Mouse (Mus musculus) adrenal gland, adult 18-20 months (tissue): ENCODE measurements around the gene Msantd1. TPM values are rescaled to one million over a fixed set of nuclear protein-coding genes. Genes with fewer than 3 reads are reported as not detected.
A peak's percentile ranks its signal among the peaks of the same experiment; 100 is the strongest.
"Not testable (repeated sequence)": the region's sequence is repeated elsewhere in the genome, so short reads cannot be mapped to it uniquely, and the experiment has no call there.

Experiments
- DNase-seq, 2 experiments: peaks; one replicate each; pipeline ENCODE4 v3.0.0; 2021 to 2022; ENCODE audit warnings: low spot score in 2 of 2
- long read RNA-seq, 2 experiments: library from polyadenylated mRNA; stranded (forward); transcript quantifications; one replicate each; pipeline ENCODE4 v2.0.0; 2021
- total RNA-seq, 2 experiments: library from RNA; stranded (reverse); gene quantifications; 1 replicate in 1 of 2; 2 replicates in 1 of 2; pipeline ENCODE4 v1.2.3; 2021

Msantd1 gene
- 1 to 10 TPM; 1.3 to 2.8 TPM for total RNA-seq
- long read RNA-seq, experiment 1, partial matches to known transcripts = 0 of 2 reads
- long read RNA-seq, experiment 1, other reads (novel, unspliced or antisense) = 2 of 2 reads
- long read RNA-seq, experiment 2 = 0 reads

DNA sequence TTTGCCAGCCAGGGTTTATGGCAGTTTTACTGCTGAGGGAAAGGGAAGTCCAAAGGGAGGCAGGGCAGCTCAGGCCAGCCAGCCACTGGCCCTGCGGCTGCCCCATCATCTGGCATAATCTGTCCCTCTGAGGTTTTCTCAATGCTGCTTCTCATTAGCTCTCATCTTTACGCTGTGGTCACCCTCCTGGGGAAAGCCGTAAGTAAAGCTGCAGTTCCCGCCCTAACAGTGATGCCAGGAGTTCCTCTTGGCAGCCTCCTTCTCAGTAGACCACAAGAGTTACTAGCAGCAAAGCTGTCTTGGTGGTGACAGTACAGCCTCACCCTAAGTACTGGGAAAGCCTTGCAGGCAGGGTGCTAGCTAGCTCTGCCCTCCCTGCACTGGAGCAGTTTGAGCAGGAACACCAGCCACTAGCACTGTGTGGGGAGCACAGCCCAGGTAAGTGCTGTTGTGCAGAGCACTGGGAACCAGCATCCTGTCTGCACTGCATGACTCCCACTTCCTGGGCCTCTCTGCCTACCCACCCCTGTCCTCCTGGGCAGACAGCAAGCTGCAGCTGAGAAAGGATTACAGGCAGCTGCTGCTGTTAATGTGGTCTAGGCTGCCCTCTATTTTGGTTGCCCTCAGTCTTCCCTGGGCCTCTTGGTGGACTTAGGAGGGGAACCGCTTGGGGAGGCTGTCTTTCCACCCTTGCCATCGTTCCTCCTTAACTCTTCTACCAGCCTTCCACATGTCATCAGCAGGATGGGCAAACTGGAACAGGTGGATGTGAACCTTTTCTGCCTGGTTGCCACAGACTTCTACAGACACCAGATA lies at the start of gene Msantd1:
Gene Msantd1, plus strand, starts transcription at position 103 of the 816 bp plus-strand sequence.
- no peak for DNase-seq

DNA sequence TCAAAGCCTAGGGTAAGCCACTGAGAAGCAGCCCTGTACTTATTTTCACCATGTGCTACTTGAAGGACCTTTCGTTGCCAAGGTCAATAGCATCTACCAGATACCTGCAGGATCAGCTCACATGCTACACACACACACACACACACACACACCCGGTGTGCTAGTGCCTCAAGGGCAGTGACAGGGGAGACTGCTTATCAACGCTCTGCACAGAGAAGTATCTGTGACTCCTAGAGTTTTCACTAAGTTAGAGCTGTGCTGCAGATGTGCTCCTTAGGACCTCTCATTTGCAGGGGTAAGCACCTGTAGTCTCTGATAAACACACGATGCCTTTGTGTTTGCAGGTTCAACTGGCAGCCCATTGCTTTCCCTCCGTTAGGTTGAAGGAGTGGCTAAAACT lies 42.4 kb upstream of the Msantd1 start:
- no peak for DNase-seq

DNA sequence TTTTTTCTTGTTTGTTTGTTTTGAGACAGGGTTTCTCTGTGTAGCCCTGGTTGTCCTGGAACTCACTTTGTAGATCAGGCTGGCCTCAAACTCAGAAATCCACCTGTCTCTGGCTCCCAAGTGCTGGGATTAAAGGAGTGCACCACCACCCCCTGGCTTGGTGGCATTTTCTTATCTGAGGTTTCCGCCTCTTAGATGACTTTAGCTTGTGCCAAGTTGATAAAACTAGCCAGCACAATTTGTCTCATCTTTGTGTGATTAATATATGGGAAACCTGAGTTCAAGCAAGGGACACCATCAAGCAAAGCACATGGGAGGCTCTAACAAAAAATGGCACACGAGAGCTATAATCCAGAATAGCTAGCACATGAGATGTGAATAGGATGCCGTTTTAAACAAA lies 27.5 kb upstream of the Msantd1 start:
- not testable (repeated sequence) for DNase-seq

DNA sequence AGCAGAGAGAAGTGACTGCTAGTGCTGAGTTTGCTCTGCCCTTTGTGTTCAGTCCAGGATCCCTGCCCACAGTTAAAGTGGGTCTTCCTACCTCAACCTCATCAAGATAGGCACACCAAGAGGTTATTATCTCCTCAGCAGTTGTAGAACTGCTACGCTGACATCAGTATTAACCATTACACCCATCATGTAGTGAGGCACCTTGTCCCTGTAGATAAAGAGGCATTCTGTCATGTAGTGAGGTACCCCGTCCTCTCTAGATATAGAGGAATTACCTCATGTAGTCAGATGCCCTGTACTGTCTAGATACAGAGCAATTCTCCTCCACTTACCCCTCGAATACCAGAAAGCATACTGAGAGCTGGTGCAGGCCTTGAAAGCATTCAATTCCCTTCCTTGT lies 26.8 kb upstream of the Msantd1 start:
- DNase-seq = no peak

DNA sequence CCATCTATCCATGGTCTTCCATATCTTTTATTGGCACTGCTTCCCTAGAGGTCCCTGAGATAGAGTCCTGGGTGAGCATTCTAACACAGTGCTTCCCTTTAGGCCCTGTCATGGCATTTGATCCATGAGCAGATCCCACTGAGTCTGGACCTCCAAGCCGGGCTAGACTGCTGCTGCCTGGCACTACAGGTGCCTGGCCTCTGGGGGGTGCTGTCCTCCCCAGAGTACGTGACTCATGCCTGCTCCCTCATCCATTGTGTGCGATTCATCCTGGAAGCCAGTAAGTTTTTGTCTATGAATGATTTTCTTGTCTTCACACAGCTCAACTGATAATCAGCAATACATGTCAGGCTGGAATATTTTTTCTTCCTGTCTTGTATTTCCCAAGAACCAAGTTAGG lies 22.6 kb upstream of the Msantd1 start:
- no peak for DNase-seq

DNA sequence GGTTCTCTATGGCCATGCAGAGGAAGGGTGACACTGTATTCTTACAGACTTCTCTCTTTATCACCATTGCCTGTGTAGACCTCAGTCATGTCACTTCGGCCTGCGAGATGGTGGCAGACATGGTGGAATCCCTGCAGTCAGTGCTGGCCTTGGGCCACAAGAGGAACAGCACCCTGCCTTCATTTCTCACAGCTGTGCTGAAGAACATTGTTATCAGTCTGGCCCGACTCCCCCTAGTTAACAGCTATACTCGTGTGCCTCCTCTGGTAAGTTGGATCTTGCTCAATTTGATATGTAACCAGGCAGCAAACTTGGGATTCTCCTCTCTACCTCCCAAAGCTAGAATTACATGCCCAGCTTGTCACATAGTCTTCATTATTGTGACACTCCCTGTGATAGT lies 18.6 kb upstream of the Msantd1 start:
- no peak for DNase-seq

DNA sequence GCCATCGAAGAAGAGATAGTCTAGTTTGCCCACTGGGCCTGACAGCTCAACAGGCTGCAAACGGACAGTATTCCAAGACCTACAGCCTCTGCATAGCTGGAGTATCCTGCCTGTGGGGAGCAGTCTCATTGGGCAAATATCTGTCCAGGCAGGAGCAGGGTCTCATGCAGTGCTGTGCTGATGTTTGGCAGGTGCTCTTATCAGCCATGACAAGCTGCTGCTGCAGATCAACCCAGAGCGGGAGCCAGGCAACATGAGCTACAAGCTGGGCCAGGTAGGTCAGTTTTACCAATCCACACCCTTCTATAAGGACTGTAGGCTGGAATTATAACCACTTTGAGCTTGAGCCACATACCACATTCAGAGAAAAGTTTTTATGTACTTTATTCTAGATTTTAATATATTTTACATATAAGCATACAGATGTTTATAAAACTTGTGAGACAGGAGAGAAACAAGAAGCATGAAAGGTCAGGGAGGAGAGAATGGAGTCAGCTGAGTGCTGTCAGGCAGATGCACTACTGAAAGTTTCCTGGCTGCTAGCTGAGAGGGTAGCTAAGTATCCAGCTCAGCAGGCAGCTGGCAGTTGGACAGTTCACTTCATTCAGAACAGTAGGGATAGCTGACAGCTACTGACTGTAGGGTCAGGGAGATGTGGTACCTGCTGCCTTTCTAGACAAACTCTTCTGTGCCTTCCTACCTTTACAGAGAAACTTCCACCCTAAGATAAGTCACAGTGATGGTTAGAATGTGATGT lies 10.9 kb upstream of the Msantd1 start:
- DNase-seq = no peak

DNA sequence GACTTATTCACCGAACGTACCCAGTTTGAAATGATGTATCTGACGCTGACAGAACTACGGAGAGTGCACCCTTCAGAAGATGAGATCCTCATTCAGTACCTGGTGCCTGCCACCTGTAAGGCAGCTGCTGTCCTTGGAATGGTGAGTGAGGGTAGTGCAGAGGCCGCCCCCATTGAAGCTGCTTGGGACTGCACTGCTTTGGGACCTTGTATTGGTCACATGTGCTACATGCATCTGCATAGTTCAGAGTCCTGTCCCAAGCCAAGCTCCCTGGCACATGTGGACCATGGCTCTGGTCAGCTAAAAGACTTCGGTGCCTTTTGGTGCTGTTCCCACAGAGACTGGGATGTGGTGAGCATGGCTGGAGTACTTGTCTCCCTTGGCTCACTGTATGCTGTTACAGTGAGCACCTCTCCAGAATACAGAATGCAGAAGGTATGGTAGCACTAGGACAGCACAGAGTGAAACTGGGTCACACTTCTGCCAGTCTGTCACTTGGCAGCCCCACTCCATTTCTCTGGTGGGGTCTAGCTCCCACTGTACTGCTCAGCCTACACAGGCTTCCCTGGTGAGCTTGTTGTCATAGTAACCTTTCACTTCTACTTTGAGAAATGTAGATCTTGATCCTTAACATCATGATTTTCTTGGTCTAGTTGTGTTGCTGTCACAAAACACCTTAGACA lies 7.9 kb upstream of the Msantd1 start:
- DNase-seq = no peak

DNA sequence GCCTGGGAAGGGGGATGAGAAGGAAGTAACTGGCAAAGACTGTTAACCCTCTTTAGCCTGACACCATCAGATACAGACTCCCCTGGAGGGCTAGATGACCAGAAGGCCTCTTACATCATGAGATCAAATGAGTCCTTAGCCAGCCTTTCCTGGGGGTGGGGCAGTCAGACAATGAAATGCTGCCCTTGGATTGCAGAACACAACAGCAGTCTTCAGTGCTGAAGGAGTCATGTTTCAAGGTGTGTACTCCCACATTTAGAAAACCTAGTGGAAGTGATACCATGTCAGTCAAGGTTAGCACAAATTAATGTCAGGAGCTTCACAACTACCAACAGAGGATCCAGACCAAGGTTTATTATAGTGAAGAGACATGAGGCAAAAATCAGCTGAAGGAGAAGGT lies 5.4 kb upstream of the Msantd1 start:
- DNase-seq = no peak

DNA sequence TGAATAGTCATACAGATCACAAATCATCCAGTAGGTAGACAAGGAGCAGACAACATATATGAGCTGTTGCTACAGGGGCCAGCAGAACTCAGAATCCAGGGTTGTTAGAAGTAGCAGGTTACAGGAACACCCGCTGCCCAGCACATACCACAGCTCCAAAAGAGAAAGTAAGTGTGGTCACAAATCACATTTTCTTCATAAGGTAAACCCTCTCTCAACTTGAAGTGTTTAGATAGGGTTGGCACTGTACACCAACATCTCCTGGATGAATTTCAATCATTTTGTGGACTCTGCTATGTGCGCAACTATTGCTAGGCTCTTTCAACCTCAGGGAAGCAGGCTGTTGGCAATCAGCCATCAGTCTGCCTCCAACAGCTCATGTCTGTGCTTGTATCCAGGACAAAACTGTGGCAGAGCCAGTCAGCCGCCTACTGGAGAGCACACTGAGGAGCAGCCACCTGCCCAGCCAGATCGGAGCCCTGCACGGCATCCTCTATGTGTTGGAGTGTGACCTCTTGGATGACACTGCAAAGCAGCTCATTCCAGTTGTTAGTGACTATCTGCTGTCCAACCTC lies 4.9 kb upstream of the Msantd1 start:
- DNase-seq = no peak

DNA sequence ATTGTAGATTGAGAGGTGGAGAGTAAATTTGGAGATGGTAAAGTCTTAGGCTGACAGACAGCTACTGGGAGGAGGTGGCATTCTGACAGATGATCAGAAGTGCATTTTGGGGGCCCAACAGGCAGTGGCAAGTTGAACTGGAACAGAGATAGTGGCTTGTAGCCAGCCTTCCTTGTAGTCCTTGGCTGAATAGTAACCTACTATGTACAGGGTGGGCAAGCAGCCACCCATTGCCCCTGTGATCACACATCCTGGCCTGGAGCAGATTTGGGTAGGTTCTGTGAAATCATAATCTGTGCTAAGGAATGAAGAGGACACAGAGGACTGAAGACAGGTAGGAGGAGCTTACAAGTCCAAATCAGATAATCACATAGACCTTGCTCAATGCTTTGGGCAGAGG lies 3.4 kb upstream of the Msantd1 start:
- DNase-seq = no peak

DNA sequence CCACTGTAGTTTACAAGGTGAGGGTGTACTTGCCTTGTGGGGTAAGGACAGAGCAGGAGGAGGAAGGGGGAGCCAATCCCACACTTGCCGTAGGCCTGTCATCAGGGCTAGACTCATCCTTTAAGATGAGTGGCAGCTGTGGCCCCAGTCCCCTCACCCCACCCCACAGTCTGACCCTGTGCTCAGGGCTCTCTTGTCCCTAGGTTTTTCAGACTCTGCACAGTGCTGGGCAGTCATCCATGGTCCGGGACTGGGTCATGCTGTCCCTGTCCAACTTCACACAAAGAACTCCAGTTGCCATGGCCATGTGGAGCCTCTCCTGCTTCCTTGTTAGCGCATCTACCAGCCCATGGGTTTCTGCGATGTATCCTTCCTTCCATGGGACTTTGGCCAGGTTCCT lies 582 bp upstream of the Msantd1 start:
- DNase-seq = no peak

DNA sequence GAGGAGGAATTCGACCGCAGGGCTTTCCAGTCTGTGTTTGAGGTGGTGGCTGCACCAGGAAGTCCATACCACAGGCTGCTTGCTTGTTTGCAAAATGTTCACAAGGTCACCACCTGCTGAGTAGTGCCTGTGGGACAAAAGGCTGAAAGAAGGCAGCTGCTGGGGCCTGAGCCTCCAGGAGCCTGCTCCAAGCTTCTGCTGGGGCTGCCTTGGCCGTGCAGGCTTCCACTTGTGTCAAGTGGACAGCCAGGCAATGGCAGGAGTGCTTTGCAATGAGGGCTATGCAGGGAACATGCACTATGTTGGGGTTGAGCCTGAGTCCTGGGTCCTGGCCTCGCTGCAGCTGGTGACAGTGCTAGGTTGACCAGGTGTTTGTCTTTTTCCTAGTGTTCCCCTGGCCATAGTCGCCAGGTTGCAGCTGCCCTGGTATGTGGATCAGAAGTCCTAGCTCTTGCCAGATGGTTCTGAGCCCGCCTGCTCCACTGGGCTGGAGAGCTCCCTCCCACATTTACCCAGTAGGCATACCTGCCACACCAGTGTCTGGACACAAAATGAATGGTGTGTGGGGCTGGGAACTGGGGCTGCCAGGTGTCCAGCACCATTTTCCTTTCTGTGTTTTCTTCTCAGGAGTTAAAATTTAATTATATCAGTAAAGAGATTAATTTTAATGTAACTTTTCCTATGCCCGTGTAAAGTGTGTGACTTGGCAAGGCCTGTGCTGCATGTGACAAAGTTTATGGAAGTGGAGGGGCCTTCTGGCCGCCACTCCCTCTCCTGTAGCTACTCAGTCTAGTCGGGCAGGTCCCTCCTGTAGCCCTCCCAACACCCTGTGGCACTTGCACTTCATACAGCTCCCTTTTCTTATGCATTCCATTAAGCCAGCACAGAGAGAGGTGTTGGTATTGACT lies 1.2 kb downstream of the Msantd1 start:
- no peak for DNase-seq

DNA sequence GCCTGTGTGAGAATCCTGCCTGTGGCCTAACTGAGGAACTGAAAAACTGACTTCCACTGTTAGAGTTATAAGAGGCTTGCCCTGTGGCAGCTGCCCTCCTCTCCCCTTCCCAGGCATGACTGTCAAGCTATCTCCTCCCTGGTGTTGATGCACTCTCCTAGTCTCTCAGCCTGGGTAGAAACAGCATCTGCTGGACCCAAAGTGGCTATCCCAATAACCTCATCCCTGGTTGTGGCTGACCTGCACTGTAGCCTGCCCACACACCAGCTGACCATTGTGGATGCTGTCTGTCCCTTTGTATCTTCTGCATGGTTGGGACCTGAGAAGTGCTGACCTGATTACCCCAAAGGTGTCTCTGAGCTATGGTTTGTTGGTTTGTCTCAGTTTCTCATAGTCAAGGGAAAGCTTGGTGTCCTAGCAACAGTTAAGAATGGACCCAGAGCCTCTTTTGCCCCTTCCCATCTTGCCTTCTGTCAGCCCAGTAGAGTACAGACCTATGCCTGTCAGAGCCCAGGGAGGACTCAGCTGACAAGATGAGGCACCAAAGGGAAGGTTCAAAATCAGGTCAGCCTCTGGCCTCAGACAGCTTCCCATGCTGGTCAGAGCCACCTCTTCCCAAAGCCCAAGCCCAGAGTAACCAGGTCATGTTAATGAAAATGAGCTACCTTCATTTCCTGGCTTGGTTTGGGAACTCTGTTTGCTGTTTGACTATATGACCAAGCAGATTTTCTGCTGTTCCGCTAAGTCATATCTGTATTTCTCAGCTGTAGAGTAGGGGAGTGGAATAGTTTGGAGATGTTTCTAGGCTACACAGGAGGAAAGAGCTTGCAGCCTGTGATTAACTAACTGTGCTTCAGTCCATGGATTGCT lies 2.1 kb downstream of the Msantd1 start:
- no peak for DNase-seq

DNA sequence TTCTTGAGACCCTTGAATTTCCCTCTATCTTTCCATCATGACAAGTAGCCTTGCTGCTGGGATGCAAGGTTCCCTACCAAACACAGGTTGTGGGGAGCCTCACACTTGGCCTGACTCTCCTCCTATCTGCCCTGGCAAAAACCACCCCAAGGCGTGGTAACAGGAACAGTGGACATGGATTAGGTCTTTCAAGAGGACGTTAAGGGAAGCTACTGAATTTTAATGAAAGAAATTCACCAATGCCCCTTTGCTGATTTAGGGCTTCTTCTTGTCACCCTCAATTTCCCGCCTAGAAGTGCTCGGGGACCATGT lies 2.6 kb downstream of the Msantd1 start:
- DNase-seq = no peak

DNA sequence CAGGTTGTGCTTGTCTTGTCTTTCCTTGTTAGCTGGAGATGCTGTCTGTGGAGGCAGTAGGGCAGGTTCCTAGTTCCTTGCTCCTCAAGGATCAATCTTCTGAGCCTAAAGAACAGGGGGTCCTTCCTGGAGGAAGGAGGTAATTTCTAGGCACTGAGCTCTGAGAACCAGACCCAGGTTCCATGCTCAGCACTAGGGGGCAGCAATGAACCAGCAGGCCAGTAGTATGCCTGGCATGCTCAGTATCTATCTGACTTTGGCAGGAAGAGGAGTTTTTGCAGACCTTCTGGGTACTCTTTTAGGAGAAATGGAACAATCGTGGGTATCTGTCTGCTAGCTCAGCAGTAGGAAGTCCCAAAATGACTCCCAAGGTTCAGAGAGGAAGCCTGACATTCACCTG lies 8.0 kb downstream of the Msantd1 start:
- DNase-seq = peak; percentile 70 to 71

DNA sequence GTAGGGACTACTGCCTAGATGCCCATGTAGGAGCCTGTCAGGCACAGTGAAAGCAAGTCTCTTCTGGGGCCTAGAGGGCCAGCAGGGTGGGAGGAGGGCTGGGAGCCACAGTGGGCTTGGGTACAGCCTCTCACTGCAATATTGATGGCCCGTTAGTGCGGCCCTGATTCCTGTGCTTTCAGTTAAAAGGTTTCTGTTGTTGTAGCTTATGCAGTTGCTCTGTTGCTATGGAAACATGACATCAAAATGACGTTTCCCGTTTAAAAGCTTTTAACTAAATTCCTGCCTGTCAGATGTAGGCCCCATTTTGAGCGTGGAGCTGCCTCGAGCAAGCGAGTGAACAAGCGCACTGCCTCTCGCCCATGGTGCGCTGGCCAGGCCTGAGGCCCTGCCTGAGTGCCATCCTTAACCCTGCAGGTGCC lies 9.4 kb downstream of the Msantd1 start:
- DNase-seq = no peak

DNA sequence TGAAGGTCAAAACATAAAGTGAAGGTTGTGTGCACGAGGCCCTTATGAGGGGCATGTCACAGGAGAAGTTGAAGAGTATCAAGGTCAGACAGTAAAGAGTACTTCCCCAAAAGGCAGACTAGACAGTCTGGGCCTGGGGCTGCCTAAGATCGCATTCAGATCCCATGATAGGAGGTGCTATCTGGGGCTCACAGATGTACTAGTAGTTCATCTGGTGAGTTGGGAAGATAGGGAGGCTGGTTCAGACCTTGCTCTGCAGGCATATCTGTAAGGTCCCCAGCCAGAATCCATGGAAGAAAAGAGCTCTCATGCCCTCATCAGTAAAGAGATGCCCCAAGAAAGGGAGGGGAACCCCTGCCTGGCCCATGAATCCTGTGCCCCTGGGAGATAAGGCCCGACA lies 11.0 kb downstream of the Msantd1 start:
- DNase-seq = no peak

DNA sequence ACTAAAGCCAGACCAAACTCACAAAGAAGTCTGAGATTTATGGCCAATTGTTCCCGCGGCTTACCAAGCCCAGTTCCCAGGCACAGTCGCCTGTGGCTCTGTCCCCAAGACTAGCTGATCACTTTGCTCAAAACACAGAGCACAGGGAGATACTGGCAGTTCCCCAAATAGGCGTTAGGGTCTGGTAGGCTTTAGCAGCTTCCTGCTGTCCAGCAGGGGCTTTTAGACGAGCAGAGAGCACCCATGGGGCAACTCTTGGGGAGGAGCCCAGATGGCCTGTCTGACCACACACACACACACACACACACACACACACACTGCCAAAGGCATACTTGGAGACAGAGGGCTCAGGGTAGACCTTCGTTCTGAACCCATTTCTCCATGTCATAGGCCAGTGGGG lies 14.7 kb downstream of the Msantd1 start:
- no peak for DNase-seq

DNA sequence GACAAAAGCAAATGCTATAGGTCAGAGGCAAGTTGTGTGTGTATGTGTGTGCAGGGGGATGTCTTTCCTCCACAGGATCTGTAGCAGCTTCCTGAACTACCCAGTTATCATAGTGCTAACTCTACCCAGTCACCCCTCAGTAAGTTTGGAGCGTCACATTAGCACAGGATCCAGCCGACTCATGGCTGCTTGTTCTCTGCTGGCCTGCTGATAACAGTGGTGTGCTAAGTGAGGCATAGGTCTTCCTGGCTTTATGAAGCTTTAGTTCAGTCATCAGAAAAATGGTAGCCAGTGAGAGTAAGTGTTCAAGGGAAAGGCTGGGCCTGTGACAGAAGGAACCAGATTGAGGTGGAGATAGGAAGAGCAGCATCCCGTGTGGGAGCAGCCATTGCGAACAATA lies 16.1 kb downstream of the Msantd1 start:
- no peak for DNase-seq
